Mouse (Mus musculus) kidney, embryonic 14.5 days (tissue): ENCODE data around the gene Caln1. TPM values are rescaled to one million over a fixed set of nuclear protein-coding genes. Genes with fewer than 3 reads are reported as not detected.

Experiments
- ATAC-seq: fragments of 200-750 bp; cut with Nextera tagmentation; 2 replicates; pipeline ENCODE4 v1.8.0; 2017; ENCODE audit warnings: moderate number of reproducible peaks, mild to moderate bottlenecking, moderate TSS enrichment, moderate library complexity; ENCODE audit not compliant: low FRiP score, low TSS enrichment
- H3K27ac ChIP-seq: fragments of 300-500 bp; sonication (generic); 2 replicates; pipeline ENCODE4 v1.5.1; 2014; ENCODE audit warnings: low read depth, mild to moderate bottlenecking, low read length, moderate library complexity, mixed read lengths
- H3K27me3 ChIP-seq: fragments of 300-500 bp; sonication (generic); 2 replicates; pipeline ENCODE4 v1.6.1; 2014; ENCODE audit warnings: mild to moderate bottlenecking, low read length; ENCODE audit not compliant: control insufficient read depth, insufficient read depth
- H3K36me3 ChIP-seq: fragments of 300-500 bp; sonication (generic); 2 replicates; pipeline ENCODE4 v1.6.1; 2014; ENCODE audit warnings: low read length, mixed read lengths; ENCODE audit not compliant: control insufficient read depth, insufficient read depth
- H3K4me1 ChIP-seq: fragments of 300-500 bp; sonication (generic); 2 replicates; pipeline ENCODE4 v1.6.1; 2014; ENCODE audit warnings: low read length, mixed read lengths; ENCODE audit not compliant: control insufficient read depth, insufficient read depth
- H3K4me2 ChIP-seq: fragments of 300-500 bp; sonication (generic); replicated peaks from 2 replicates; pipeline ENCODE4 v1.6.1; 2014; ENCODE audit warnings: low read depth, mild to moderate bottlenecking, low read length
- H3K4me3 ChIP-seq: fragments of 300-500 bp; sonication (generic); 2 replicates; pipeline ENCODE4 v1.5.1; 2014; ENCODE audit warnings: mild to moderate bottlenecking, low read length
- H3K9ac ChIP-seq: fragments of 300-500 bp; sonication (generic); 2 replicates; pipeline ENCODE4 v1.6.1; 2014; ENCODE audit warnings: low read depth, mild to moderate bottlenecking, low read length, moderate library complexity
- H3K9me3 ChIP-seq: fragments of 300-500 bp; sonication (generic); 2 replicates; pipeline ENCODE4 v1.6.1; 2016; ENCODE audit warnings: low read length; ENCODE audit not compliant: control insufficient read depth
- WGBS: fragments of 180-500 bp; shearing (Covaris S2); extraction: QIAGEN DNeasy Blood & Tissue Kit; methylation state at CpG from one replicate; pipeline ENCODE4 v1.1.7; 2014; 5-methylcytosine and 5-hydroxymethylcytosine counted together
- polyA plus RNA-seq: library from polyadenylated mRNA; unstranded; fragments of >200 nt; fragmentation: Nextera tagmentation; extraction: Ambion mirVana; gene quantifications from 2 replicates; pipeline ENCODE4 v1.2.1, GENCODE M21; 2014

Caln1 gene
- polyA plus RNA-seq, 1 experiment from 2014 or later, result 0.27 TPM

DNA sequence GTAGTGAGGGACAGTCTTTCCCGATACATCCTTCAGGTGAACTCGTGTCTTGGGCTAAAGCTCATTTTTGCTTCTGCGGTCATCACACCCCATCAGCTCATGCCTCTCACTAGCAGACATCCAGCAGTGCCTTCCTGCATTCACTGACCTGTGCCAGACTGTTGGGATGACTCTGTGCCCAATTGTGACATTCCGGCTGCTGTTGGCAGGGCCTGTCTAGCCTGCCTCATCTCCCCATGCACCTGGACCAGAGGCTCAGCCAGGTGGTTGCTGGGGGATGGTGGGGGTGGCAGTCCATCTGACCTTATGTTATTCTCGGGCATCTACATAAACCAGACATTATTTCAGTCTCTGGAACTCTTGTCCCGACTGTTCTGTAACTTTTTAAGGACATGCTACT lies 105.6 kb downstream of the Caln1 start:
- no peak overlapping the region for H3K27ac ChIP-seq
- H3K4me1 ChIP-seq, result no peaks in the 10 kb centered on the region
- H3K27me3 ChIP-seq, result no peaks in the 10 kb centered on the region
- no peak overlapping the region for H3K9ac ChIP-seq
- H3K9me3 ChIP-seq, result no peaks in the 10 kb centered on the region
- no peak for ATAC-seq
- no peaks in the 10 kb centered on the region for H3K36me3 ChIP-seq
- WGBS, result 86% methylated on average over 6 of the region's 6 CpGs
- no peak overlapping the region for H3K4me2 ChIP-seq
- no peak overlapping the region for H3K4me3 ChIP-seq

DNA sequence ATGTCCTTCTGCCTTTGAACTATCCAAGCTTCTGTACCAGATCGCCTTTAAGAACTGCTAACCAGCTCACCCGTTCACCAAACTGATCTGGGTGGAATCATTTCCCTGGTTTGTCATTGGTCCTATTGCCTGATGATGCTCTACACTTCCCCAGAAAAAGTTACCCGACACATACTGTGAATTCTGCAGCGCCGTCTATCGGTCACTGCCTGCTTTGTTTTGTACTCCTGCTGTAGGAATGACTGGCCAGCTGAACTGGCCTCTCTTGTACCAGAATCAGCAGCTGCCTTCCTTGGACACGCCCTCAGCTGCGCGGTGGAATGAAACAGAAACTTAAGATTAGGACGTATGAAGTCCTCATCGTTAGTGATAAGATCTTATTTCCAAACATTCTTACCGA lies 107.5 kb downstream of the Caln1 start:
- H3K4me3 ChIP-seq, result no peak overlapping the region
- H3K4me2 ChIP-seq, result no peak overlapping the region
- ATAC-seq, result no peak
- H3K9me3 ChIP-seq, result no peaks in the 10 kb centered on the region
- H3K27me3 ChIP-seq, result no peaks in the 10 kb centered on the region
- WGBS, result 74% methylated on average over 12 of the region's 12 CpGs
- H3K36me3 ChIP-seq, result no peaks in the 10 kb centered on the region
- H3K27ac ChIP-seq, result no peak overlapping the region
- no peaks in the 10 kb centered on the region for H3K4me1 ChIP-seq
- H3K9ac ChIP-seq, result no peak overlapping the region

- no peaks in the 10 kb centered on the region for H3K27me3 ChIP-seq
- ATAC-seq, result no peak
- no peaks in the 10 kb centered on the region for H3K36me3 ChIP-seq
- no peak overlapping the region for H3K27ac ChIP-seq
- WGBS, result 24% methylated on average over 1 of the region's 1 CpGs
- no peaks in the 10 kb centered on the region for H3K9me3 ChIP-seq
- H3K4me2 ChIP-seq, result no peak overlapping the region
- no peaks in the 10 kb centered on the region for H3K4me1 ChIP-seq
- H3K4me3 ChIP-seq, result no peak overlapping the region
- H3K9ac ChIP-seq, result no peak overlapping the region
Observed at GRCm38 (mm10) chr5:130480290-130480689, 111.0 kb downstream of the Caln1 start.

DNA sequence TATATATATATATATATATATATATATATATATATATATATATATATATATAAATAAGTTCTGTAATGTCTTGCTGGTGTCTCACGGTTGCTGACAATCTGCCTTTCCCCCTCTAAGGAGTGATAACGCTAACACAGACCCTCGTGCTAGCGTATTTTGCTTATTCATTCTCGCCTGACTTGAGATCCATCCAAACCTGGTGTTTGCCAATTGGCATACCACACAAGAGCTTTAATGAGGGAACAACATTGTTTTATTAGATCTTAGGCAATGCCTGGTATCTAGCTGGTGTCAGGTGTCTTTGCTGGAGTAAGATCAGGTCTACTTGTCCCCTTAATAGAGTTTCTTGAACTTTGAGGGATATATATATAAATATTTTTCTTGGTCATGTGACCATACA lies 122.2 kb downstream of the Caln1 start:
- WGBS, result 89% methylated on average over 5 of the region's 5 CpGs
- Histone ChIP-seq H3K4me2 (no peak overlapping the region), H3K4me3 (no peak overlapping the region), H3K27me3 (no peaks in the 10 kb centered on the region), H3K36me3 (no peaks in the 10 kb centered on the region), H3K27ac (no peak overlapping the region), H3K4me1 (no peaks in the 10 kb centered on the region), H3K9ac (no peak overlapping the region), H3K9me3 (no peaks in the 10 kb centered on the region)
- ATAC-seq, result no peak

DNA sequence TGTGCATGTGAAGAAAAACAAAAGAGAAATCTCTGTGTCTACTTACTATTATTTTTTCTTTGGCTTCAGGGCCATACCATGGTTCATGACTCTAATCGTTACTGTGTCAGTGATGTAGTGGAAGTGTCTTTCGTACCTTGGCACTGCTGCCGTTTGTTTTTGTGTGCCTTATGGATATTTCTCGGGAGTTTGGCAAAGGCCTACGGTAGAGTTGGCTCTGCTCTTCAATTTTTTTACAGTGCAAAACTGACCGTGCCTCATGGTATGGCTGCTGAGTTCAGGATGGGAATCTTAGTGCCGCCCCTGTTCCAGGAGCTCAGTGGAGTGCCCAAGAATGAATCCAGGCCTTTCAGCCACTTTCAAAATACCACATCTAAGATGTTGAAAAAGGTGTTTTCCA lies 123.0 kb downstream of the Caln1 start:
- no peaks in the 10 kb centered on the region for H3K4me1 ChIP-seq
- H3K4me3 ChIP-seq, result no peak overlapping the region
- no peak overlapping the region for H3K4me2 ChIP-seq
- no peaks in the 10 kb centered on the region for H3K9me3 ChIP-seq
- H3K36me3 ChIP-seq, result no peaks in the 10 kb centered on the region
- ATAC-seq, result no peak
- H3K9ac ChIP-seq, result no peak overlapping the region
- H3K27me3 ChIP-seq, result no peaks in the 10 kb centered on the region
- WGBS, result 87% methylated on average over 7 of the region's 7 CpGs
- H3K27ac ChIP-seq, result no peak overlapping the region

DNA sequence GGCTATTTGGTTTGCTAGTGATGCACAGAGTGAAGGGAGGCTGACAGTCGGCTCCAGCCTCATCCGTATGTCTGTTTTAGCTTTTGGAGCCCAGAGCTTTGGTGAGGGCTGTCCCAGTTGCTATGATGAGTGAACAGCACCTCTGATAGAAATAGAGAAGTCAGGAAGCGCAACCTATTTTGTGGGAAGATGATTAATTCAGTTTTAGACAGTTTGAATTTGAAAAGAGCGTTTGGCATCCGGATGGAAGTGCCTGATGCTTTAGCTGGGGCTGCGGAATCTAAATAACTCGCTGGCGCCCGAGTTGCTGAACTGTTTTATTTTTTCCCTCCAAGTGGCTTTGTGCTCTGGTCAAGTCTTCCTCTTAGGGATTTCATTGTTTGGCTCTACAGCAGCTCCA lies 133.3 kb downstream of the Caln1 start:
- no peaks in the 10 kb centered on the region for H3K36me3 ChIP-seq
- H3K9ac ChIP-seq, result no peak overlapping the region
- no peaks in the 10 kb centered on the region for H3K9me3 ChIP-seq
- H3K4me2 ChIP-seq, result no peak overlapping the region
- H3K27ac ChIP-seq, result no peak overlapping the region
- no peaks in the 10 kb centered on the region for H3K27me3 ChIP-seq
- 84% methylated on average over 9 of the region's 9 CpGs for WGBS
- ATAC-seq, result no peak
- no peak overlapping the region for H3K4me3 ChIP-seq
- H3K4me1 ChIP-seq, result no peaks in the 10 kb centered on the region

DNA sequence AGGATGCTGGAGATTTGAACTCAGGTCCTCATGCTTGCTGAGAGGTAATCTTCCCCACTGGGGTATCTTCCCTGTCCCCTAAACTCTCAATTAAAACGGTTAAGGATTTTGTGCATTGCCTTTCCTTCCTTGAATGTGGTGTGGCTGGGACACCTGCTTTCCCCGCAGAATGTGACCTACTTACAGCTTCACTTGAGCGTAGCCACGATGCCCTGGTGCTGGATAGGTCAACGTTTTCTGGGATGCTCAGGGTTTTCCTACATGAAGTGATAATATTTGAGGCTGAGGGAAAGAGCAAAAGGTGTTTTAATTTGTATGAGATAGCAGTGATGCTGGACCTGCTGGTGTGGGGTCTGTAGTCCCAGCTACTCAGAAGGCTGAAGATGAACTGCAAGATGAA lies 135.6 kb downstream of the Caln1 start:
- Histone ChIP-seq H3K27me3 (no peaks in the 10 kb centered on the region), H3K36me3 (no peaks in the 10 kb centered on the region), H3K4me1 (no peaks in the 10 kb centered on the region), H3K9me3 (no peaks in the 10 kb centered on the region), H3K27ac (no peak overlapping the region), H3K4me2 (no peak overlapping the region), H3K4me3 (no peak overlapping the region), H3K9ac (no peak overlapping the region)
- ATAC-seq, result no peak
- WGBS, result 89% methylated on average over 5 of the region's 5 CpGs

DNA sequence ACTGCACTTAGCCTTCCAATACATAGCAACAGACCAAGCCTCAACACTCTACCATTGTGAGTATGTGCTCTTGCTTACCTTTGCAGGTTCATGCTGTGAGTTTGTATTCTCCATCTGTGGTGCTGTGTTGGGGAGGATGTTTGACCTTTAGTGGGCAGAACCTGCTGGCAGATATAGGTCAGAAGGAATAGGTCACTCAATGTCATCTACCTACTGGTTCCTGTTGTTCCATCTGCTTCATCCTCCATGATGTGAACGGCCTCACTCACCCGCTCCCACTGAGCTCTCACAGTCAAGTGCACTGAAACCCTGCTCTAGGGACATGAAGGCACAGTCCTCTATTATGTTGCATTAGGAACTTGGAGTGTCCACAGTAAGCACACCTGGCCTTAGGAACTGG lies 141.3 kb downstream of the Caln1 start:
- WGBS, result 91% methylated on average over 2 of the region's 2 CpGs
- Histone ChIP-seq H3K27me3 (no peaks in the 10 kb centered on the region), H3K9me3 (no peaks in the 10 kb centered on the region), H3K4me2 (no peak overlapping the region), H3K27ac (no peak overlapping the region), H3K9ac (no peak overlapping the region), H3K4me3 (no peak overlapping the region), H3K4me1 (no peaks in the 10 kb centered on the region), H3K36me3 (no peaks in the 10 kb centered on the region)
- no peak for ATAC-seq

GRCm38 (mm10) chr5:130515395-130515794 lies 146.1 kb downstream of the Caln1 start:
- H3K27ac ChIP-seq, result no peak overlapping the region
- H3K4me2 ChIP-seq, result no peak overlapping the region
- no peaks in the 10 kb centered on the region for H3K27me3 ChIP-seq
- H3K4me3 ChIP-seq, result no peak overlapping the region
- H3K9ac ChIP-seq, result no peak overlapping the region
- ATAC-seq, result no peak
- no peaks in the 10 kb centered on the region for H3K4me1 ChIP-seq
- 85% methylated on average over 6 of the region's 6 CpGs for WGBS
- H3K36me3 ChIP-seq, result no peaks in the 10 kb centered on the region
- H3K9me3 ChIP-seq, result peaks cover under 1% of the 10 kb centered on the region; the same call in 1 of the 2 replicates

DNA sequence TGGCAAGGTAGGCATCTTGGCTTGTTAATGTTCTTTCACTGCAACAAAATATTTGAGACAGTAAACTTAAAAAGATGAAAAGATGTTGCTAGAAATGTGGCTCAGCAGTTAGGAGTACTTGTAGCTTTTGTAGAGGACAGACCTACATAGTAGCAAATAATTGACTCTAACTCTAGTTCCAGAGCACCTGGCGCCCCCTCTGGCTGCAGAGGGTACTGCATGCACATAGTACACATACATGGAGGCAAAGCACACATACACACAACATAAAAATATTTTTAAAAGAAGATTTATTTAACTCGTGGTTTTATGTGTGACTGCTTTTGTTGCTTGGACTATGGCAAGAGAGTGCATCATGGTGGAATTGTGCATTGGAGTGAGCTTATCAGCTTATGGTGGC lies 151.3 kb downstream of the Caln1 start:
- 81% methylated on average over 2 of the region's 2 CpGs for WGBS
- H3K4me1 ChIP-seq, result no peaks in the 10 kb centered on the region
- no peak overlapping the region for H3K4me3 ChIP-seq
- no peak overlapping the region for H3K27ac ChIP-seq
- no peak for ATAC-seq
- no peak overlapping the region for H3K4me2 ChIP-seq
- H3K9ac ChIP-seq, result no peak overlapping the region
- H3K9me3 ChIP-seq, result peaks cover 3% of the 10 kb centered on the region; the same call in 1 of the 2 replicates
- no peaks in the 10 kb centered on the region for H3K36me3 ChIP-seq
- no peaks in the 10 kb centered on the region for H3K27me3 ChIP-seq
